Mouse (Mus musculus) spleen, adult 2 months (tissue): ENCODE results near the gene Rpa2. TPM values are rescaled to one million over a fixed set of nuclear protein-coding genes. Genes with fewer than 3 reads are reported as not detected.
A peak's percentile ranks its signal among the peaks of the same experiment; 100 is the strongest.

Experiments
- DNase-seq, 2 experiments: peaks; one replicate each; pipeline versions ENCODE4 v3.0.0 to v3.0.0-alpha.2; 2012 to 2021; ENCODE audit warnings: low spot score in 2 of 2, low read depth in 1 of 2
- H3K27ac ChIP-seq: fragments of 200-500 bp; 2 replicates; pipeline ENCODE4 v1.5.1; 2012; ENCODE audit warnings: low read length, inconsistent platforms; ENCODE audit not compliant: insufficient read depth
- H3K27me3 ChIP-seq: fragments of 200-500 bp; 2 replicates; pipeline ENCODE4 v1.6.1; 2012; ENCODE audit warnings: mild to moderate bottlenecking, moderate library complexity, low read length, inconsistent platforms; ENCODE audit not compliant: control insufficient read depth, insufficient read depth
- H3K36me3 ChIP-seq: fragments of 200-500 bp; 2 replicates; pipeline ENCODE4 v1.6.1; 2012; ENCODE audit warnings: mild to moderate bottlenecking, low read length, inconsistent platforms; ENCODE audit not compliant: control insufficient read depth, insufficient read depth
- H3K4me1 ChIP-seq: fragments of 200-500 bp; 2 replicates; pipeline ENCODE4 v1.6.1; 2011; ENCODE audit warnings: inconsistent platforms; ENCODE audit not compliant: control insufficient read depth, insufficient read depth, insufficient read length
- H3K4me3 ChIP-seq: fragments of 200-500 bp; 2 replicates; pipeline ENCODE4 v1.5.1; 2011; ENCODE audit warnings: mild to moderate bottlenecking, inconsistent platforms; ENCODE audit not compliant: insufficient read depth, insufficient read length; ENCODE audit errors: extremely low read depth
- CTCF ChIP-seq: fragments of 200-500 bp; IDR thresholded peaks from 2 replicates; pipeline ENCODE4 v1.5.1; 2011; ENCODE audit warnings: mild to moderate bottlenecking, inconsistent platforms; ENCODE audit not compliant: insufficient read depth, insufficient read length, insufficient replicate concordance; ENCODE audit errors: extremely low read depth
- POLR2A ChIP-seq: fragments of 200-500 bp; IDR thresholded peaks from 2 replicates; pipeline ENCODE4 v1.6.1; 2011; ENCODE audit warnings: low read depth, low read length, inconsistent platforms
- WGBS: fragments of 180-500 bp; shearing (Covaris S2); methylation state at CpG from one replicate; pipeline ENCODE4 v1.1.7; 2018; 5-methylcytosine and 5-hydroxymethylcytosine counted together
- polyA plus RNA-seq: library from polyadenylated mRNA; depleted of rRNA; stranded (reverse); fragments of >200 nt; gene quantifications from 2 replicates; pipeline ENCODE4 v1.2.3, GENCODE M21; 2012; rRNA removed

Rpa2 gene
- polyA plus RNA-seq = 15.4 and 19.9 TPM in 2 replicates

DNA sequence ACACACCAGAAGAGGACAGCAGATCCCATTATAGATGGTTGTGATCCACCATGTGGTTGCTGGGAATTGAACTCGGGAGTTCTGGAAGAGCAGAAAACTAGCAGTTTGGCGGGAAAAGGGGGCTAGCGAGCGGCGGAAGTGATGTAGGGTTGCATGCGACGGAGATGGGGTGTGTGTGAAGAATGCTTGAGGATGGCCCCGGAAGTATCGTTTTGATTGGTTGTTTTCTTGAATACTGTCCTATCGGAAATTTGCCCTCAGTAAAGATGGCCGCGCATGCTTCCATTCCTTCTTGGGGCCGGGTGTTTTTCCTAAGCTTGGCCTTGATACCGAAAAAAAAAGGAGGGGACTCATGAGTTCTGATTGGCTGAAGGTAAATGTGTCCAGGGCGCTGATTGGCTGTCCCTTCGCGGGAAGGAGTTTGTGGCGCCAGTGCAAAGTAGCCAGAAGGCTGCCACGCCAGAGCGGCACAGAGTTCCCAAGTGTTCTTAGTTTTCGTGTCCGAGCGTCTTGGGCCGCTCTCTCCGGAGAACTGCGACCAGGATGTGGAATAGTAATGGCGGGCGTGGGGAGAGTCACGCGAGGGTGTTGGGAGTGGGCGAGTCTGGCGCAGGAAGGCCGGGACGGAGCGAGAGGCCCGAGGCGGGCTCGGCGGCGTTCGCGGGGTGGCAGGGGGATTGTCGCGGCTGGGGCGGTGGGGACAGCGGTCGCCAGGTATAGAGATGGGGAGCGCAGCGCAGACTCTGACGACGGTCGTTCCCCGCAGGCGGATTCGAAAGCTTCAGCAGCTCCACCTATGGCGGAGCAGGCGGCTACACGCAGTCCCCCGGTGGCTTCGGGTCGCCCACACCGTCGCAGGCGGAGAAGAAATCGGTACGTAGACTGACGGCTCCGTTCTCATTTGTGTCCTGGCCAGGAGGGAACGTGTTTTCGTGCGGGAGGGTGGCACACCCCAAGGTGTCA lies at the start of gene Rpa2:
Gene Rpa2, plus strand, starts transcription at position 419 of the 963 bp plus-strand sequence.
- H3K36me3 ChIP-seq = peaks cover 12% of the 10 kb centered on the region
- H3K4me1 ChIP-seq = no peaks in the 10 kb centered on the region
- H3K27me3 ChIP-seq = no peaks in the 10 kb centered on the region
- TF ChIP-seq CTCF (no peak), POLR2A (no peak)
- peak within 1 kb of the TSS; percentile 75 for H3K27ac ChIP-seq
- peak within 1 kb of the TSS; percentile 89 for H3K4me3 ChIP-seq
- peak; percentile 98 to 100 for DNase-seq
- WGBS = under 1% methylated on average over 71 of the region's 71 CpGs

DNA sequence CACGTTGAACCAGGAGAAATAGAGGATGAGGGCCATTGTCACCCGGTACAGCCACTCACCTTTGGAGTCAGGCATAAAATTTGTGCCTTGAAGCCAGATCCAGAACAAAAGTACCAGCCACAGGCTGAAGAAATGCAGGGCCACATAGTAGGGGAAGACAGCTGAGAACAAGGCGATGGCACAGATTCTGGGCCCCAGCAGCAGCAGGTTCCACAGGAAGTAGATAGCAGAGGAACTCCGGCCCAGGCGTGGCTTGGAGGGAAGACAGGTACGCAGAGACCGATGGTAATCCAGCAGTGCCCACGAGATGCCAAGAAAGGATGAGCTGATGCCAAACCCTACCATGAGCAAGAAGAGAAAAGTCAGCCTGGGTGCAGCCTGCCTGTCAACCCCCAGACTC lies 39.9 kb upstream of the Rpa2 start:
- DNase-seq = no peak
- Histone ChIP-seq H3K36me3 (peaks cover 6% of the 10 kb centered on the region), H3K27me3 (no peaks in the 10 kb centered on the region), H3K4me1 (peaks cover 5% of the 10 kb centered on the region; the same call in 1 of the 2 replicates), H3K27ac (no peak overlapping the region), H3K4me3 (no peak overlapping the region)
- 60% methylated on average over 8 of the region's 8 CpGs for WGBS
- TF ChIP-seq POLR2A (no peak), CTCF (no peak)

GRCm38 (mm10) chr4:132731616-132732015 lies 36.5 kb upstream of the Rpa2 start:
- DNase-seq = no peak
- Histone ChIP-seq H3K36me3 (peaks cover 5% of the 10 kb centered on the region), H3K4me1 (peaks cover 5% of the 10 kb centered on the region; the same call in 1 of the 2 replicates), H3K27me3 (no peaks in the 10 kb centered on the region), H3K27ac (no peak overlapping the region), H3K4me3 (peak overlapping the region; percentile 71; the same call in 1 of the 2 replicates)
- 44% methylated on average over 12 of the region's 12 CpGs for WGBS
- TF ChIP-seq CTCF (no peak), POLR2A (no peak)

GRCm38 (mm10) chr4:132732148-132732684 lies 35.9 kb upstream of the Rpa2 start, which contains the start of gene Xkr8:
Xkr8 (minus strand) TSS chr4:132732546.
- H3K4me1 ChIP-seq = peaks cover 5% of the 10 kb centered on the region; the same call in 1 of the 2 replicates
- H3K4me3 ChIP-seq = peak within 1 kb of the TSS; percentile 71
- no peak within 1 kb of the TSS for H3K27ac ChIP-seq
- 2% methylated on average over 34 of the region's 34 CpGs for WGBS
- H3K27me3 ChIP-seq = no peaks in the 10 kb centered on the region
- peak; percentile 59 to 94 for DNase-seq
- no peak; the same call in 1 of the 2 replicates for TF ChIP-seq POLR2A
- no peak for TF ChIP-seq CTCF
- H3K36me3 ChIP-seq = peaks cover 4% of the 10 kb centered on the region

DNA sequence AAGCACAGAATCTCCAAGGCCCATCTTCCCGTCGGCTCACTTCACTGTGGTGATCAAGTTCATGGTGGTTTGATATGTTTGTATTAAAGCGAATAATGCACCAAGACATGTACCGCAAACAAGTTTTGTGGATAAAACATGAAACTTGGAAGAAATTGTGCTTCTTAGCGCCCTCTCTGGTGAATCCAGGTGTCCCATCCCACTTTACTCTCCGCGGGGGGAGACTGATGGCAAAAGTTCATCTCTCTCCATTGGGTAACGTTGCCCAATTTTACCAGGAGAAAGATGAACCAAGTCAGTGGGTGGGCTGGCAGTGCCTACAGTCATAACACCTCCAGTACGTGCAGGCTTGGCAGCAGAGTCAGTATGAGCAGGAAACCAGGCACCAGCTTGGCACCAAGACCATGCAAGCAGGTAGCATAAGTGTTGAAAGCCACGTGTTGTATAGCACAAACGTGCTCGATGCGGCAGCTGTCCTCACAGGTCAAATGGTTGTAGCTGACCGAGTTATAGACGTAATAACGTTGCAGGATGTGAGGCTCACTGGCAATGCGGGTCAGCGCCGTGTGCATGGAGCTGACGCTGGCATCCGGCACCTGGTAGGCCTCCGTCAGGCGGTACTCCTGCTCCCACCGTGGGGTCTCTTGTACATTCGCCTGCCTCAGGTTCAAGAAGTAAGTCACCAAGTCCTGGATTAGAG lies 34.9 kb upstream of the Rpa2 start:
- no peak overlapping the region for H3K27ac ChIP-seq
- no peak for TF ChIP-seq CTCF
- TF ChIP-seq POLR2A = no peak
- no peaks in the 10 kb centered on the region for H3K27me3 ChIP-seq
- peaks cover 5% of the 10 kb centered on the region; the same call in 1 of the 2 replicates for H3K4me1 ChIP-seq
- DNase-seq = no peak
- H3K4me3 ChIP-seq = no peak overlapping the region
- 96% methylated on average over 25 of the region's 25 CpGs for WGBS
- no peaks in the 10 kb centered on the region for H3K36me3 ChIP-seq

- Histone ChIP-seq H3K36me3 (no peaks in the 10 kb centered on the region), H3K4me1 (peaks cover 5% of the 10 kb centered on the region; the same call in 1 of the 2 replicates), H3K27ac (no peak overlapping the region), H3K4me3 (no peak overlapping the region), H3K27me3 (no peaks in the 10 kb centered on the region)
- no peak for TF ChIP-seq CTCF
- no peak for TF ChIP-seq POLR2A
- 96% methylated on average over 2 of the region's 2 CpGs for WGBS
- DNase-seq = no peak
Measured at GRCm38 (mm10) chr4:132734766-132735165, 33.4 kb upstream of the Rpa2 start.
